9 mouse cellular contexts compared by ENCODE assay signal in the genomic region with DNA sequence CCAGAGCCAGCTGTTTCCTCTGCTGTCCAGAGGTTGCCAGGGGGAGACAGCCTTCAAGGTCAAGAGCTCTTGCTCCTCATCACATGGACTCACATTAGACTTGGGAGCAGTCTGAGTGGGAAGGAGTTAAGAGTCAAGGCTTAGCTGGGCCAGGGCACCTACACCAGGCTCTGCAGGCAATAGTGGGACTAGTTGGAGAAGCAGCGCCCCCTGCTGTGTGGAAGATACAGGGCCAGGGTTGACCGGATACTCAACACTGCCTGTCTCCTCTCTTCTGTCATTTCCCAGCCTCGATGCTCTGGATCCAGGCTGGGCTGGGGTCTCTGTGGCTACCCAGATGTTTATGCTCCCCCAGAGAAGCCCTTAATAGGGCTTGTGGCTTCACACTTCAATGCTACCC. TPM values are rescaled to one million over a fixed set of nuclear protein-coding genes. Genes with fewer than 3 reads are reported as not detected.
A peak's percentile ranks its signal among the peaks of the same experiment; 100 is the strongest.
DNase-seq lines count a peak whose midpoint lies in the region; ATAC-seq and TF ChIP-seq lines count a peak whose summit lies in the region.
"Had no signal": no experiment of that assay in that cellular context is flagged by ENCODE, and none has a peak within 500 bp of the region (broad histone marks: within the 10 kb centered on the region; RNA-seq: fewer than 3 reads in every experiment).

No protein-coding gene starts in this region.

- H3K36me3 ChIP-seq in forebrain, postnatal 0 days (ENCODE audit: insufficient read depth), result peaks cover 15% of the 10 kb centered on the region
- H3K36me3 ChIP-seq in forebrain, embryonic 13.5 days (ENCODE audit: poor library complexity, severe bottlenecking), result no peaks in the 10 kb centered on the region
- H3K36me3 ChIP-seq: hindbrain, embryonic 15.5 days had no signal

- no peak for DNase-seq in forebrain, postnatal 0 days
- peak; percentile 29 to 72 for DNase-seq in spleen, postnatal 10 days (ENCODE audit: low spot score in 2 of 2)
- no peak for DNase-seq in spleen, postnatal 36 days (ENCODE audit: low spot score in 2 of 2)
- DNase-seq in embryo, embryonic 11 days, result peak; percentile 73
- peak; percentile 74 to 77 for DNase-seq in layer of hippocampus, postnatal 10 days (ENCODE audit: low spot score in 2 of 2)
- no peak for DNase-seq in Muller cell, postnatal 12 days (ENCODE audit: inconsistent ontology term)

- H3K9me3 ChIP-seq in forebrain, postnatal 0 days (ENCODE audit: low read length), result no peaks in the 10 kb centered on the region
- H3K9me3 ChIP-seq in forebrain, embryonic 13.5 days (replicated peaks), result no peaks in the 10 kb centered on the region
- H3K9me3 ChIP-seq: hindbrain, embryonic 15.5 days had no signal

- TF ChIP-seq CTCF in forebrain, postnatal 0 days (IDR thresholded peaks at IDR 0.05; ENCODE audit: low read depth), result peak; percentile 48; the same call in 1 of the 2 replicates

- no peak for ATAC-seq in forebrain, postnatal 0 days
- no peak for ATAC-seq in forebrain, embryonic 13.5 days
- ATAC-seq in megakaryocyte-erythroid progenitor cell, adult 5-6 weeks (replicated peaks; ENCODE audit: low FRiP score, low TSS enrichment, poor library complexity, severe bottlenecking), result 0 out of 2 replicates have a peak, but pooled peaks have one; percentile 32

- no peaks in the 10 kb centered on the region for H3K4me1 ChIP-seq in forebrain, postnatal 0 days (ENCODE audit: insufficient read depth)
- H3K4me1 ChIP-seq in forebrain, embryonic 13.5 days, result peaks cover 6% of the 10 kb centered on the region; the same call in 1 of the 2 replicates

- no peak overlapping the region for H3K4me2 ChIP-seq in forebrain, postnatal 0 days (ENCODE audit: low read depth)
- H3K4me2 ChIP-seq in forebrain, embryonic 13.5 days, result no peak overlapping the region
- H3K4me2 ChIP-seq: hindbrain, embryonic 15.5 days had no signal

- 26% methylated on average over 3 of the region's 3 CpGs for WGBS in forebrain, postnatal 0 days
- WGBS in forebrain, embryonic 13.5 days, result 7% methylated on average over 3 of the region's 3 CpGs

- H3K27ac ChIP-seq in forebrain, postnatal 0 days (ENCODE audit: low read depth, low read length), result no peak overlapping the region
- H3K27ac ChIP-seq in forebrain, embryonic 13.5 days, result no peak overlapping the region
- H3K27ac ChIP-seq: hindbrain, embryonic 15.5 days had no signal

- H3K4me3 ChIP-seq in forebrain, postnatal 0 days (ENCODE audit: low read depth, low read length), result no peak overlapping the region
- H3K4me3 ChIP-seq in forebrain, embryonic 13.5 days, result no peak overlapping the region
- H3K4me3 ChIP-seq: hindbrain, embryonic 15.5 days had no signal

- H3K9ac ChIP-seq in forebrain, postnatal 0 days, result no peak overlapping the region
- H3K9ac ChIP-seq in forebrain, embryonic 13.5 days, result no peak overlapping the region
- H3K9ac ChIP-seq: hindbrain, embryonic 15.5 days had no signal

- 0 out of 2 replicates have a peak, but pooled peaks cover 4% of the 10 kb centered on the region for H3K27me3 ChIP-seq in forebrain, postnatal 0 days (ENCODE audit: insufficient read depth, low read length)
- H3K27me3 ChIP-seq in forebrain, embryonic 13.5 days, result peaks cover 19% of the 10 kb centered on the region

RNA-seq across cellular contexts. Expression of a gene that starts 3.6 kb away (rescaled TPM):
- 0.54 and 0.81 TPM in 2 replicates for total RNA-seq in forebrain, postnatal 0 days (2014; rRNA removed)
- polyA plus RNA-seq in forebrain, postnatal 0 days (2015; fragmentation: Nextera tagmentation; extraction: Ambion mirVana), result 0.20 and 0.47 TPM in 2 replicates
- polyA plus RNA-seq in forebrain, embryonic 13.5 days (2015; fragmentation: Nextera tagmentation; extraction: Ambion mirVana), result 0.22 and 0.31 TPM in 2 replicates
- total RNA-seq in layer of hippocampus, postnatal 10 days (2021), result 1 to 10 TPM; 8.0 to 9.5 TPM
- not detected in 2 replicates for total RNA-seq in megakaryocyte-erythroid progenitor cell, adult 5-6 weeks (2014; fragmentation: Nextera tagmentation)
- total RNA-seq in megakaryocyte-erythroid progenitor cell, adult 5-6 weeks (2017), result not detected in 2 replicates

RNA-seq across cellular contexts. Expression of a gene that starts 40.2 kb away (rescaled TPM):
- total RNA-seq in forebrain, postnatal 0 days (2014; rRNA removed), result 23.4 and 24.6 TPM in 2 replicates
- polyA plus RNA-seq in forebrain, postnatal 0 days (2015; fragmentation: Nextera tagmentation; extraction: Ambion mirVana), result 28.7 and 30.8 TPM in 2 replicates
- polyA plus RNA-seq in forebrain, embryonic 13.5 days (2015; fragmentation: Nextera tagmentation; extraction: Ambion mirVana), result 98.8 and 104 TPM in 2 replicates
- total RNA-seq in layer of hippocampus, postnatal 10 days (2021), result 10 to 100 TPM; 10.4 to 12.5 TPM
- 112 and 116 TPM in 2 replicates for total RNA-seq in megakaryocyte-erythroid progenitor cell, adult 5-6 weeks (2014; fragmentation: Nextera tagmentation)
- 136 and 160 TPM in 2 replicates for total RNA-seq in megakaryocyte-erythroid progenitor cell, adult 5-6 weeks (2017)

RNA-seq across cellular contexts. Expression of a gene that starts 40.4 kb away (rescaled TPM):
- total RNA-seq in forebrain, postnatal 0 days (2014; rRNA removed), result 102 and 135 TPM in 2 replicates
- 310 and 398 TPM in 2 replicates for polyA plus RNA-seq in forebrain, postnatal 0 days (2015; fragmentation: Nextera tagmentation; extraction: Ambion mirVana)
- 408 and 447 TPM in 2 replicates for polyA plus RNA-seq in forebrain, embryonic 13.5 days (2015; fragmentation: Nextera tagmentation; extraction: Ambion mirVana)
- total RNA-seq in layer of hippocampus, postnatal 10 days (2021), result 100 to 1,000 TPM in 1 of 2 experiments, 10 to 100 TPM in 1; 90.7 to 113 TPM
- total RNA-seq in megakaryocyte-erythroid progenitor cell, adult 5-6 weeks (2014; fragmentation: Nextera tagmentation), result 222 and 247 TPM in 2 replicates
- 196 and 256 TPM in 2 replicates for total RNA-seq in megakaryocyte-erythroid progenitor cell, adult 5-6 weeks (2017)

Comparison
In these comparisons a context has a peak if more than half of its experiments do, and no peak if none do; other contexts are left out.
1. DNase-seq: peak in spleen, postnatal 10 days (2 of 2), embryo, embryonic 11 days (single experiment) and layer of hippocampus, postnatal 10 days (2 of 2); none in forebrain, postnatal 0 days (single experiment), spleen, postnatal 36 days (0 of 2) and Muller cell, postnatal 12 days (single experiment).